Mouse (Mus musculus) heart, adult 2 months (tissue): ENCODE measurements around the gene Chn1. TPM values are rescaled to one million over a fixed set of nuclear protein-coding genes. Genes with fewer than 3 reads are reported as not detected.

Source experiments
- DNase-seq, 2 experiments: peaks; one replicate each; pipeline ENCODE4 v3.0.0; 2021
- H3K27ac ChIP-seq: fragments of 200-600 bp; 2 replicates; pipeline ENCODE4 v1.8.1; 2022
- H3K27me3 ChIP-seq: fragments of 200-500 bp; 2 replicates; pipeline ENCODE4 v1.6.1; 2012; ENCODE audit warnings: mild to moderate bottlenecking, low read length, inconsistent platforms, mixed read lengths; ENCODE audit not compliant: control insufficient read depth, insufficient read depth
- H3K36me3 ChIP-seq: fragments of 200-500 bp; 2 replicates; pipeline ENCODE4 v1.6.1; 2012; ENCODE audit warnings: low read length, inconsistent platforms; ENCODE audit not compliant: control insufficient read depth, insufficient read depth
- H3K4me1 ChIP-seq: fragments of 200-500 bp; 2 replicates; pipeline ENCODE4 v1.6.1; 2011; ENCODE audit warnings: low read length; ENCODE audit not compliant: control insufficient read depth, insufficient read depth
- H3K4me3 ChIP-seq: fragments of 200-600 bp; 2 replicates; pipeline ENCODE4 v1.8.1; 2022
- H3K79me2 ChIP-seq: fragments of 200-500 bp; replicated peaks from 2 replicates; pipeline ENCODE4 v1.6.1; 2012; ENCODE audit warnings: mild to moderate bottlenecking, inconsistent platforms, low read length, moderate library complexity, mixed read lengths; ENCODE audit not compliant: control insufficient read depth, insufficient read depth
- H3K9ac ChIP-seq: fragments of 200-500 bp; 2 replicates; pipeline ENCODE4 v1.6.1; 2012; ENCODE audit warnings: low read depth, mild to moderate bottlenecking, control low read depth, inconsistent platforms, low read length, mixed read lengths
- CTCF ChIP-seq: fragments of 200-600 bp; IDR thresholded peaks from 2 replicates; pipeline ENCODE4 v1.8.1; 2022; ENCODE audit warnings: antibody characterized with exemption, mild to moderate bottlenecking, moderate library complexity
- EP300 ChIP-seq: fragments of 200-500 bp; IDR thresholded peaks from 2 replicates; pipeline ENCODE4 v1.6.1; 2011; ENCODE audit warnings: low read depth, low read length, control low read depth; ENCODE audit not compliant: insufficient read depth
- POLR2A ChIP-seq: fragments of 200-500 bp; IDR thresholded peaks from 2 replicates; pipeline ENCODE4 v1.6.1; 2011; ENCODE audit warnings: mild to moderate bottlenecking, low read depth, low read length, control low read depth; ENCODE audit not compliant: insufficient read depth
- WGBS: fragments of 180-500 bp; shearing (Covaris S2); methylation state at CpG from one replicate; pipeline ENCODE4 v1.1.7; 2018; 5-methylcytosine and 5-hydroxymethylcytosine counted together
- intact Hi-C: fragments of 180-260 bp; cut with DNase I; formaldehyde crosslinking; loops from one replicate; pipeline ENCODE4 v1.15.1; 2025
- polyA plus RNA-seq: library from polyadenylated mRNA; depleted of rRNA; stranded (reverse); fragments of >200 nt; gene quantifications from 2 replicates; pipeline ENCODE4 v1.2.3, GENCODE M21; 2012
- total RNA-seq, 2 experiments: library from RNA; stranded (reverse); gene quantifications; 2 replicates each; pipeline ENCODE4 v1.2.3; 2021

Gene Chn1
- total and polyA plus RNA-seq, 3 experiments: 33.9 to 35.2 (median 35.2) TPM

DNA sequence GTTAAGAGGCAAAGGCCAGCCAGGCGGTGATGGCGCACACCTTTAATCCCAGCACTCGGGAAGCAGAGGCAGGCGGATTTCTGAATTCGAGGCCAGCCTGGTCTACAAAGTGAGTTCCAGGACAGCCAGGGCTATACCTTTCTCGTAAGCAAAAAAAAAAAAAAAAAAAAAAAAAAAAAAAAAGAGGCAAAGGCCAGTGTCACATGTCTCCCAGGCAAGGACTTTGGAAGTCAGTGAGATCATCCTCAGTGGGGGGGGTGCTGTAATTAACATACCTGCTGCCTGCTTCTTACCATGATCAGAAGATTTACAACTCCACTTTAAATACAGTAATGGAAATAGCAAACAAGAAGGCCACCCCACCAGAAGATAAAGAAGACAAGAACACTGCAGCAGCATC is 137.5 kb downstream of the Chn1 start:
- H3K36me3 ChIP-seq: no peaks in the 10 kb centered on the region
- no peak overlapping the region for H3K4me3 ChIP-seq
- no peak overlapping the region for H3K9ac ChIP-seq
- H3K27me3 ChIP-seq: no peaks in the 10 kb centered on the region
- no peak for DNase-seq
- no peak overlapping the region for H3K27ac ChIP-seq
- 93% methylated on average over 6 of the region's 6 CpGs for WGBS
- intact Hi-C loops: no loop called here
- H3K4me1 ChIP-seq: no peaks in the 10 kb centered on the region
- H3K79me2 ChIP-seq: no peaks in the 10 kb centered on the region
- no peak for TF ChIP-seq CTCF
- no peak for TF ChIP-seq EP300
- TF ChIP-seq POLR2A: no peak

DNA sequence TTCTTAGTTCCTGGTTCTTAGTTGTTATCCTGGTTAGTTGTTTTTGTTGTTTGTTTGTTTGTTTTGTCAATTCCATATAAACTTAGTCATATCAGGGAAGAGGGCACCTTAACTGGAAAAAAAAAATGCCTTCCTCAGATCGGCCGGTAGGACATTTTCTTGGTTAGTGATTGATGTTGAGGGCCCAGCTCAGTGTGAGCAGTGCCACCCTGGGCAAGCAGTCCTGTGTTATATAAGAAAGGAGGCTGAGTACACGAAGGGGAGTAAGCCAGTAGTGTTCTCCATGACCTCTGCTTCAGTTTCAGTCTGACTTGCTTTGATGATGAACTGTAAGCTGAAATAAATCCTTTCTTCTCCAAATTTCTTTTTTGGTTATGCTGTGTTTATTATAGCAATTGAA is 138.8 kb downstream of the Chn1 start:
- Histone ChIP-seq H3K27me3 (no peaks in the 10 kb centered on the region), H3K4me1 (no peaks in the 10 kb centered on the region), H3K36me3 (no peaks in the 10 kb centered on the region), H3K9ac (no peak overlapping the region), H3K4me3 (no peak overlapping the region), H3K27ac (no peak overlapping the region), H3K79me2 (no peaks in the 10 kb centered on the region)
- TF ChIP-seq POLR2A (no peak), EP300 (no peak)
- intact Hi-C loops: no loop called here
- 62% methylated on average over 3 of the region's 3 CpGs for WGBS
- DNase-seq: no peak

DNA sequence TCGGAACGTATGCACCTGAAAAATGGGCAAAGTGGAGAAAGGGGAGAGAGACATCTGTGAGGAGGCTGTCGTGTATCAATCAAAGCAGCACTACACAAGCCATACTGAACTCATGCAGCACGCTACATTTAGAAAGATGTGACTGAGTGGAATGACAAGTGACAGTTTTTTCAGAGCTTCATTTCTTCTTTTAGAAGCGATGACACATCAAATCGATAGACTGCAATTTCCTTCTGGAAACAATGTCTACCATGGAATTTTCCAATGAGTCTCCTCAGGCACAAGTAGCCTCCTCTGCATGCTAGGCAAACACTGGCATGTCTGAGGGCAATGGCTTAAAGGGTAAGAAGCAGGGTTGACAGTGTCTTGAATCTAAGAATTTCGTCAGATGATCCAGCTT is 143.3 kb downstream of the Chn1 start:
- intact Hi-C loops: no loop called here
- H3K79me2 ChIP-seq: no peaks in the 10 kb centered on the region
- TF ChIP-seq EP300 (no peak), CTCF (no peak), POLR2A (no peak)
- no peak overlapping the region for H3K9ac ChIP-seq
- H3K4me3 ChIP-seq: no peak overlapping the region
- no peak overlapping the region for H3K27ac ChIP-seq
- no peaks in the 10 kb centered on the region for H3K36me3 ChIP-seq
- H3K27me3 ChIP-seq: no peaks in the 10 kb centered on the region
- no peak for DNase-seq
- 86% methylated on average over 7 of the region's 7 CpGs for WGBS
- H3K4me1 ChIP-seq: no peaks in the 10 kb centered on the region

DNA sequence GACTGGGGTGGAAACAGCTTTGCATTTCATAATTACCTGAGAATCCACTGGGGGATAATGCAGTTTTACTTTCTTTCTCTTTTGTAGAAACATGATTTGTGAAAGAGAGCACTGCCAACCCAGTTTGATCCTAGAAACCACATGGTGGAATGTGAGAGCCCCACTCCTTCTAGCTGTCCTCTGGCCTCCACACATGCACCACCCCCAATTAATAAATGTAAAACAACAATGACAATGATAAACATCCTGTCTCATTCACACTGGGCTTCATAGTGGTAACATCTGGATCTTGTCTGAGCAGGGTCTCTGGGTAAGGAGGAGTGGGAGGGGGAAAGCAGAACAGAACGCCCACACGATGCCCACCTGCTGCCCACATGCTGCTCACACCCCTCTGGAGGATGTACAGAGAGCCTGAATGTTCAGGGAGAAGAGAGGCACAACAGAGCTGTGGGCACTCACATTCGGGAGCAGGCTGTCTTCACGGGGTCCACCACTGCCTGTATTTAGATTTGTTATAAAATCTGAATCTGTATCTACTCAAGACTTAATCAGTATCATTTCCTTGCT is 156.6 kb downstream of the Chn1 start:
- intact Hi-C loops: no loop called here
- TF ChIP-seq CTCF: no peak
- no peak for TF ChIP-seq EP300
- no peak for TF ChIP-seq POLR2A
- WGBS: 88% methylated on average over 4 of the region's 4 CpGs

DNA sequence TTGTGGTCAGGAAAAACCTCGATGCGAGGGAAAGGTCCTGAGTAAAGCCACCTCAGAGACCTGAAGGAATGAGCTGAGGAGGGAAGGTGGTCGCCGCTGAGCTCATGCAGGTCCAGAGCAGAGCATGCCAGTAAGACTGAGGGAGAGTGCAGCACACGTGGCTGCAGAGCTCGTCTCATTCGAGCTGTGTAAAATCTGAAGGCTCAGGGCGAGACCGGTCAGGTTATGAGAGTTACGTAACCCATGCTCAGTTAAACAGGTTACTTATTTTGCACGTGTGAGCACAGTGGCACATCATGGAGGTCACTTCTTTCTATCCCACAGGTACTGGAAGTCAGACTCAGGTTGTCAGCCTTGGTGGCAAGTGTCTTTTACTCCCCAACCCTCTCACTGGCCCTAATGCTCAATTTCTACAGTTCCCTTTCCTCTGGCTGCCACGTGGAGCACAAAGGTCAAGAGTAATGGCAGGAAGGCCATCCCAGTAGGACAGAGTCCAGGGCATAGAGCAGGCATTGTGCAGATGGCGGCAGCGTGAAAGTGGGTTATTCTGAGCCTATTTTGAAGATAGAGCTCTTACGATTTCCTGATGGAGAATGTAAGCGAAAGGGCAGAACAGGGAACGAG is 158.6 kb downstream of the Chn1 start:
- H3K36me3 ChIP-seq: no peaks in the 10 kb centered on the region
- intact Hi-C loops: no loop called here
- no peak for TF ChIP-seq CTCF
- no peak for TF ChIP-seq POLR2A
- TF ChIP-seq EP300: no peak
- H3K4me1 ChIP-seq: no peaks in the 10 kb centered on the region
- no peak overlapping the region for H3K9ac ChIP-seq
- no peak overlapping the region for H3K27ac ChIP-seq
- 88% methylated on average over 17 of the region's 17 CpGs for WGBS
- H3K27me3 ChIP-seq: no peaks in the 10 kb centered on the region
- no peak for DNase-seq
- H3K4me3 ChIP-seq: no peak overlapping the region
- no peaks in the 10 kb centered on the region for H3K79me2 ChIP-seq

More for the DNA sequence above, 156.6 kb downstream of the Chn1 start:
- Histone ChIP-seq H3K4me3 (no peak overlapping the region), H3K27me3 (no peaks in the 10 kb centered on the region), H3K9ac (no peak overlapping the region), H3K36me3 (no peaks in the 10 kb centered on the region), H3K27ac (no peak overlapping the region), H3K79me2 (no peaks in the 10 kb centered on the region), H3K4me1 (no peaks in the 10 kb centered on the region)
- DNase-seq: no peak

DNA sequence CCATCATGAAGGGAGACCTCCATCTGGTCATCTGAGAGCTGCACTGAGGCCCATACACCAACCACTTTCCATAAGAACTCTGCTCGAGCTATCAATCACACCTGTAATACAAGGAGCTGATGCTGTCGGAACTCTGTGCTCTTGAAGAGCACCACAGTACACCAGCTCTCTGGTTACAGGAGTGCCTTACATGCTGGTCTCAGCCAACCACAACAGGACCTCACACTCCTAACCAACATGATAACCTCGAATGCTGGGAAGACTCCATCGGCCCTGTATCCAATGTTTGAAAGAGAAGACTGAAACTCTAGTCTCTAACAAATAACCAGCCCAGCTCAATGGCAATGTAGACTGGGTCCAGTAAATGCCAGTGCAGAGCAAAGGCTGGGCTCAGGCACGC is 159.7 kb downstream of the Chn1 start:
- no peak overlapping the region for H3K4me3 ChIP-seq
- no peak overlapping the region for H3K9ac ChIP-seq
- H3K79me2 ChIP-seq: no peaks in the 10 kb centered on the region
- DNase-seq: no peak
- no peaks in the 10 kb centered on the region for H3K36me3 ChIP-seq
- H3K4me1 ChIP-seq: no peaks in the 10 kb centered on the region
- WGBS: 96% methylated on average over 5 of the region's 5 CpGs
- TF ChIP-seq EP300 (no peak), CTCF (no peak), POLR2A (no peak)
- intact Hi-C loops: no loop called here
- H3K27me3 ChIP-seq: no peaks in the 10 kb centered on the region
- no peak overlapping the region for H3K27ac ChIP-seq
